ENCODE assay signal across 15 mouse cellular contexts in the genomic region with DNA sequence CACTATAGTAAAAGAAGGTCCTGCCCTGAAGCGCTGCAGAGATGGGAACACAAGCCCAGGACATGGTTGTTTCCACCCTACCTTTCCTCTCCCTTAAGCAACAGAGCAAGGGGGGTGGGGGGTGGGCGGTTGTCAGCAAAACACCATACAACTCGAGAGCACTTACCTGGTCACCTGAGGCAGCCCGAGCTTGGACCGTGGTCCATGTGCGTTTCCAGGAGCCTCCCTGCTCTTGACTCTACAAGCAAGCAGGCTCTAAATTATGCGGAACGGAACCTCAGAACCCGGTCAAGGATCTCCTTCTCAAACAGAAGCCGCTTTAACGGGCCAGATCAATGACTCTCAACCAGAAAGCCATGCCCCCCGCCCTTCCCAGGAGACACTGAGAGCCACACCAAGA. TPM values are rescaled to one million over a fixed set of nuclear protein-coding genes. Genes with fewer than 3 reads are reported as not detected.
A peak's percentile ranks its signal among the peaks of the same experiment; 100 is the strongest.
DNase-seq lines count a peak whose midpoint lies in the region; ATAC-seq and TF ChIP-seq lines count a peak whose summit lies in the region.
"Had no signal": no experiment of that assay in that cellular context is flagged by ENCODE, and none has a peak within 500 bp of the region (broad histone marks: within the 10 kb centered on the region; RNA-seq: fewer than 3 reads in every experiment).

No protein-coding gene starts in this region.

- peaks cover 93% of the 10 kb centered on the region for H3K4me1 ChIP-seq in hindbrain, embryonic 13.5 days (replicated peaks)
- peaks cover 64% of the 10 kb centered on the region for H3K4me1 ChIP-seq in hindbrain, embryonic 14.5 days (replicated peaks; ENCODE audit: control insufficient read depth, insufficient read depth, low read length)
- peaks cover 23% of the 10 kb centered on the region for H3K4me1 ChIP-seq in lung, embryonic 14.5 days (ENCODE audit: insufficient read depth)
- H3K4me1 ChIP-seq in embryonic facial prominence, embryonic 10.5 days = peaks cover 94% of the 10 kb centered on the region
- peaks cover 22% of the 10 kb centered on the region; the same call in 1 of the 2 replicates for H3K4me1 ChIP-seq in lung, postnatal 0 days (ENCODE audit: insufficient read depth, low read depth, low read length)

- peaks cover 33% of the 10 kb centered on the region for H3K36me3 ChIP-seq in hindbrain, embryonic 13.5 days
- H3K36me3 ChIP-seq in hindbrain, embryonic 14.5 days (replicated peaks; ENCODE audit: control insufficient read depth, insufficient read depth) = peaks cover 25% of the 10 kb centered on the region; the same call in 1 of the 2 replicates
- H3K36me3 ChIP-seq in lung, embryonic 14.5 days (ENCODE audit: insufficient read depth) = peaks cover 23% of the 10 kb centered on the region; the same call in 1 of the 2 replicates
- peaks cover 72% of the 10 kb centered on the region for H3K36me3 ChIP-seq in embryonic facial prominence, embryonic 10.5 days (replicated peaks)
- H3K36me3 ChIP-seq in lung, postnatal 0 days (ENCODE audit: insufficient read depth, low read length) = no peaks in the 10 kb centered on the region

- 0 out of 2 replicates have a peak overlapping the region, but pooled peaks have one; percentile 8 for H3K9ac ChIP-seq in hindbrain, embryonic 13.5 days
- no peak overlapping the region for H3K9ac ChIP-seq in hindbrain, embryonic 14.5 days
- H3K9ac ChIP-seq in lung, embryonic 14.5 days = no peak overlapping the region
- H3K9ac ChIP-seq in lung, postnatal 0 days (replicated peaks; ENCODE audit: low read depth) = no peak overlapping the region
- H3K9ac ChIP-seq: heart, embryonic 12.5 days; limb, embryonic 13.5 days had no signal

- H3K4me2 ChIP-seq in hindbrain, embryonic 13.5 days = no peak overlapping the region
- H3K4me2 ChIP-seq in hindbrain, embryonic 14.5 days (replicated peaks) = no peak overlapping the region
- H3K4me2 ChIP-seq in lung, embryonic 14.5 days = no peak overlapping the region
- H3K4me2 ChIP-seq in lung, postnatal 0 days (replicated peaks; ENCODE audit: low read depth, low read length) = no peak overlapping the region
- H3K4me2 ChIP-seq: heart, embryonic 12.5 days; limb, embryonic 13.5 days had no signal

- WGBS in hindbrain, embryonic 13.5 days = 91% methylated on average over 12 of the region's 12 CpGs
- WGBS in hindbrain, embryonic 14.5 days = 86% methylated on average over 12 of the region's 12 CpGs
- 62% methylated on average over 12 of the region's 12 CpGs for WGBS in lung, embryonic 14.5 days
- WGBS in embryonic facial prominence, embryonic 10.5 days = 92% methylated on average over 12 of the region's 12 CpGs
- 62% methylated on average over 12 of the region's 12 CpGs for WGBS in lung, postnatal 0 days

- H3K27ac ChIP-seq in hindbrain, embryonic 13.5 days = no peak overlapping the region
- no peak overlapping the region for H3K27ac ChIP-seq in hindbrain, embryonic 14.5 days
- peak overlapping the region; percentile 72; the same call in 1 of the 2 replicates for H3K27ac ChIP-seq in lung, embryonic 14.5 days (ENCODE audit: low read depth)
- peak overlapping the region; percentile 59; the same call in 1 of the 2 replicates for H3K27ac ChIP-seq in embryonic facial prominence, embryonic 10.5 days (replicated peaks)
- H3K27ac ChIP-seq in lung, postnatal 0 days (ENCODE audit: low read length) = 0 out of 2 replicates have a peak overlapping the region, but pooled peaks have one; percentile 21
- H3K27ac ChIP-seq: hindbrain, embryonic 10.5 days; limb, embryonic 13.5 days had no signal

- TF ChIP-seq CTCF in lung, embryonic 14.5 days (IDR thresholded peaks at IDR 0.05; ENCODE audit: low read depth) = no peak
- TF ChIP-seq CTCF in lung, postnatal 0 days (IDR thresholded peaks at IDR 0.05) = no peak

- DNase-seq in hindbrain, embryonic 14.5 days (ENCODE audit: low spot score) = no peak
- no peak for DNase-seq in lung, embryonic 14.5 days
- no peak for DNase-seq in lung, postnatal 10 days
- DNase-seq in embryonic facial prominence, embryonic 10.5 days (ENCODE audit: low spot score) = no peak
- no peak for DNase-seq in lung, postnatal 0 days (ENCODE audit: low spot score)
- DNase-seq in left cerebral cortex, adult 9 months (ENCODE audit: low spot score in 2 of 2) = no peak
- DNase-seq: B cell, adult 2 months; cerebellum, adult 11 months; cerebellum, postnatal 25 days; gastrocnemius, postnatal 14 days had no signal

- no peaks in the 10 kb centered on the region for H3K27me3 ChIP-seq in hindbrain, embryonic 13.5 days
- no peaks in the 10 kb centered on the region for H3K27me3 ChIP-seq in hindbrain, embryonic 14.5 days (ENCODE audit: control insufficient read depth, insufficient read depth, low read length)
- H3K27me3 ChIP-seq in lung, embryonic 14.5 days (ENCODE audit: insufficient read depth, low read length) = no peaks in the 10 kb centered on the region
- no peaks in the 10 kb centered on the region for H3K27me3 ChIP-seq in embryonic facial prominence, embryonic 10.5 days (replicated peaks; ENCODE audit: low read depth, poor library complexity, severe bottlenecking)
- no peaks in the 10 kb centered on the region for H3K27me3 ChIP-seq in lung, postnatal 0 days (replicated peaks; ENCODE audit: insufficient read depth, low read length)
- H3K27me3 ChIP-seq: heart, embryonic 12.5 days had no signal

- H3K4me3 ChIP-seq in hindbrain, embryonic 13.5 days = no peak overlapping the region
- H3K4me3 ChIP-seq in hindbrain, embryonic 14.5 days (replicated peaks; ENCODE audit: low read length) = no peak overlapping the region
- H3K4me3 ChIP-seq in lung, embryonic 14.5 days (ENCODE audit: low read depth, low read length) = no peak overlapping the region
- no peak overlapping the region for H3K4me3 ChIP-seq in embryonic facial prominence, embryonic 10.5 days
- no peak overlapping the region for H3K4me3 ChIP-seq in lung, postnatal 0 days (ENCODE audit: low read depth, low read length)
- H3K4me3 ChIP-seq: heart, embryonic 12.5 days; hindbrain, embryonic 10.5 days; limb, embryonic 13.5 days had no signal

- no peak for ATAC-seq in hindbrain, embryonic 13.5 days (ENCODE audit: low FRiP score)
- ATAC-seq in hindbrain, embryonic 14.5 days (ENCODE audit: low FRiP score) = no peak
- ATAC-seq in lung, embryonic 14.5 days (ENCODE audit: insufficient read depth) = no peak
- peak; percentile 27 for ATAC-seq in lung, postnatal 0 days
- no peak for ATAC-seq in granulocyte monocyte progenitor cell, adult 5-6 weeks (replicated peaks; ENCODE audit: poor library complexity, severe bottlenecking)

- no peaks in the 10 kb centered on the region for H3K9me3 ChIP-seq in hindbrain, embryonic 13.5 days
- no peaks in the 10 kb centered on the region for H3K9me3 ChIP-seq in hindbrain, embryonic 14.5 days (ENCODE audit: control insufficient read depth, low read length)
- no peaks in the 10 kb centered on the region for H3K9me3 ChIP-seq in lung, embryonic 14.5 days (ENCODE audit: low read depth, low read length)
- H3K9me3 ChIP-seq in embryonic facial prominence, embryonic 10.5 days = no peaks in the 10 kb centered on the region
- no peaks in the 10 kb centered on the region for H3K9me3 ChIP-seq in lung, postnatal 0 days (ENCODE audit: low read length)
- H3K9me3 ChIP-seq: heart, embryonic 12.5 days; hindbrain, embryonic 10.5 days; limb, embryonic 13.5 days had no signal

- TF ChIP-seq EP300 in lung, postnatal 0 days (IDR thresholded peaks at IDR 0.05) = no peak

RNA-seq across cellular contexts. Expression of a gene that starts 30.6 kb away (rescaled TPM):
- polyA plus RNA-seq in hindbrain, embryonic 13.5 days (2015; fragmentation: Nextera tagmentation; extraction: Ambion mirVana) = 36.6 and 41.0 TPM in 2 replicates
- polyA plus RNA-seq in hindbrain, embryonic 14.5 days (2014; fragmentation: Nextera tagmentation; extraction: Ambion mirVana) = 22.4 and 26.5 TPM in 2 replicates
- 12.7 TPM in 2 replicates for polyA plus RNA-seq in lung, embryonic 14.5 days (2014; fragmentation: Nextera tagmentation; extraction: Ambion mirVana)
- 20.2 and 22.6 TPM in 2 replicates for polyA plus RNA-seq in embryonic facial prominence, embryonic 10.5 days (2016; fragmentation: Nextera tagmentation; extraction: Ambion mirVana)
- polyA plus RNA-seq in lung, postnatal 0 days (2015; fragmentation: Nextera tagmentation; extraction: Ambion mirVana) = 12.6 and 13.3 TPM in 2 replicates
- 35.2 and 39.6 TPM in 2 replicates for total RNA-seq in granulocyte monocyte progenitor cell, adult 5-6 weeks (2014; fragmentation: Nextera tagmentation)
- 33.6 and 34.7 TPM in 2 replicates for total RNA-seq in granulocyte monocyte progenitor cell, adult 5-6 weeks (2017)

Comparison
In these comparisons a context has a peak if more than half of its experiments do, and no peak if none do; other contexts are left out.
1. H3K27ac ChIP-seq: peak in lung, embryonic 14.5 days (single experiment), embryonic facial prominence, embryonic 10.5 days (single experiment) and lung, postnatal 0 days (single experiment); none in hindbrain, embryonic 13.5 days (single experiment) and hindbrain, embryonic 14.5 days (single experiment).